Mouse (Mus musculus): Measurements from ENCODE around the gene Vmn1r87. TPM values are rescaled to one million over a fixed set of nuclear protein-coding genes. Genes with fewer than 3 reads are reported as not detected.

Vmn1r87 gene
- polyA plus RNA-seq (2012; rRNA removed): not detected in 2 replicates

GRCm38 (mm10) chr7:13140057-13140456, at the start of gene Vmn1r87:
Gene Vmn1r87 (minus strand): TSS chr7:13140157.

DNA sequence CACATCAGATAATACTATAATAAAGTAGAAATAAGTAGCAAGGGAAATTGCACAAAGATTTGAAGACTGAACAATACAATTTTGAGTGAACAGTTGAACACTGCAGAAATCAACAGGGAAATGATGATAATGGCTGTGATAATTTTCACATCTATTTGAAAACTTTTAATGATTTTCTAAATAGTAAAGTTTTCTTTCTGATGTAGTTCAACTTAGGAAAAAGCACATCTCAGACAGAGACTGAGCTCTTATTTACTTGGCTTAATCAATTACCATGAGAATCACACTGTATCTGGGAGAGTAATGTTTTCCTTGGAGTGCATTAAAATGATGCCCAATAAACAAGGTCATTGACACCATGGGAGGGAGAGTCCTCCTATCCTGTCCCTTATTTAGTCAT, 19.3 kb upstream of the Vmn1r87 start, which contains the start of gene Vmn1r88:
Gene Vmn1r88, plus strand, starts transcription at position 301 of the 400 bp plus-strand sequence.

DNA sequence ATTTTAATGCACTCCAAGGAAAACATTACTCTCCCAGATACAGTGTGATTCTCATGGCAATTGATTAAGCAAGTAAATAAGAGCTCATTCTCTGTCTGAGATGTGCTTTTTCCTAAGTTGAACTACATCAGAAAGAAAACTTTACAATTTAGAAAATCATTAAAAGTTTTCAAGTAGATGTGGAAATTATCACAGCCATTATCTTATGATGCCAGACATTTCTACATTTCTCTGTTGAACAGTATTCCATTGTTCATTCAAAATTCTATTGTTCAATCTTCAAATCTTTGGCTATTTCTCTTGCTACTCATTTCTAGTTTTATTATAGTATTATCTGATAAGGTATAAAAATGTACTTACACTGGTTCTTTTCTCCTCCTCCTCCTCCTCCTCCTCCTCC, 20.1 kb downstream of the Vmn1r87 start, which contains the start of gene Vmn1r86:
Gene Vmn1r86, minus strand, starts transcription at position 101 of the 400 bp plus-strand sequence.

GRCm38 (mm10) chr7:13095073-13095472, 44.9 kb downstream of the Vmn1r87 start, which contains the start of gene Vmn1r85:
Gene Vmn1r85 (minus strand): TSS chr7:13095173.

Other genes starting within 250 kb of the Vmn1r87 start
- gene Zscan22, start 242.3 kb downstream of the Vmn1r87 start, polyA plus RNA-seq (2012; rRNA removed): 12.6 and 13.3 TPM in 2 replicates
- gene Rps5, start 217.9 kb downstream of the Vmn1r87 start, polyA plus RNA-seq (2012; rRNA removed): 1,967 and 2,052 TPM in 2 replicates
- gene Rnf225, start 212.7 kb downstream of the Vmn1r87 start, polyA plus RNA-seq (2012; rRNA removed): 2.3 and 2.4 TPM in 2 replicates
- gene Zfp324, start 174.3 kb downstream of the Vmn1r87 start, polyA plus RNA-seq (2012; rRNA removed): 10.4 and 11.4 TPM in 2 replicates
- 13.4 and 14.1 TPM in 2 replicates for gene Zfp446, start 162.3 kb downstream of the Vmn1r87 start, polyA plus RNA-seq (2012; rRNA removed)
- 1.0 and 1.2 TPM in 2 replicates for gene Slc27a5, start 142.0 kb downstream of the Vmn1r87 start, polyA plus RNA-seq (2012; rRNA removed)
- gene Trim28, start 141.0 kb downstream of the Vmn1r87 start, polyA plus RNA-seq (2012; rRNA removed): 546 and 564 TPM in 2 replicates
- 40.4 and 41.9 TPM in 2 replicates for gene Zbtb45, start 130.1 kb downstream of the Vmn1r87 start, polyA plus RNA-seq (2012; rRNA removed)
- 199 and 203 TPM in 2 replicates for gene Chmp2a, start 105.3 kb downstream of the Vmn1r87 start, polyA plus RNA-seq (2012; rRNA removed)
- gene Ube2m, start 101.9 kb downstream of the Vmn1r87 start, polyA plus RNA-seq (2012; rRNA removed): 327 and 336 TPM in 2 replicates
- gene Mzf1, start 85.4 kb downstream of the Vmn1r87 start, polyA plus RNA-seq (2012; rRNA removed): 9.8 and 10.5 TPM in 2 replicates
- 0.04 TPM in 2 replicates for gene Vmn1r85, start 45.0 kb downstream of the Vmn1r87 start, polyA plus RNA-seq (2012; rRNA removed)
- gene Vmn1r86, start 20.2 kb downstream of the Vmn1r87 start, polyA plus RNA-seq (2012; rRNA removed): not detected in 2 replicates
- gene Vmn1r88, start 19.4 kb upstream of the Vmn1r87 start, polyA plus RNA-seq (2012; rRNA removed): not detected in 2 replicates
- not detected in 2 replicates for gene Vmn1r89, start 72.9 kb upstream of the Vmn1r87 start, polyA plus RNA-seq (2012; rRNA removed)
- gene Lig1, start 137.1 kb upstream of the Vmn1r87 start, polyA plus RNA-seq (2012; rRNA removed): 51.7 and 54.3 TPM in 2 replicates
- 12.1 and 12.5 TPM in 2 replicates for gene Zswim9, start 138.6 kb upstream of the Vmn1r87 start, polyA plus RNA-seq (2012; rRNA removed)
- 2.4 and 3.3 TPM in 2 replicates for gene Pla2g4c, start 184.5 kb upstream of the Vmn1r87 start, polyA plus RNA-seq (2012; rRNA removed)

All from central nervous system, embryonic 14 days (tissue).